Mouse (Mus musculus): ENCODE measurements around the gene Tprn.

Tprn gene

DNA sequence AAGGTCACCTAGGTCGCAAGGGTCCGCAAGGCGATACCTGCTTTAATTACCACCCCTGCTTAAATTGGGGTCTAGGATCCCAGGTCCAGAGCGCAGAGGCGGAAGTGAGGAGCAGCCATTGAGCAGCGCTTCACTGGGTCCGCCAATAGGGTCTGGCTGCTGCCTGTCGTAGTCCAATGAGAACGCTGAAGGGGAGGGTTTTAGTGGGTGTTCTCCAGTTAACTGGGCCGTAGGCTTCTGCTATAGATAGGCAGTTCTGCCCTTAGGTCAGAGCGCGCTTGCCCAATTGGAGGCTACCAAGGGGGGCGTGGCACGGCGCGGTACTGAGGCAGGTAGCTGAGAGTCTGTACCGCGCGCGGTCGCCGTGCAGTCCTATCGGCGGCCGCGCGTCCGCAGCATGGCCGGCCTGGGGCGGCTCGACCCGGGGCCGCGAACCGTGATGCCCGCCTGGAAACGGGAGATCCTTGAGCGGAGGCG, at the start of gene Tprn:
Gene Tprn (plus strand): TSS at position 328 of the 477 bp plus-strand sequence.
- DNase-seq (ENCODE audit: low spot score), result peak; percentile 90

GRCm38 (mm10) chr2:25213266-25213865, 49.1 kb upstream of the Tprn start:
- DNase-seq (ENCODE audit: low spot score), result no peak

GRCm38 (mm10) chr2:25214444-25214843, 48.0 kb upstream of the Tprn start, which contains the start of gene Stpg3:
Gene Stpg3 (minus strand): TSS chr2:25214637.
- DNase-seq (ENCODE audit: low spot score), result no peak

DNA sequence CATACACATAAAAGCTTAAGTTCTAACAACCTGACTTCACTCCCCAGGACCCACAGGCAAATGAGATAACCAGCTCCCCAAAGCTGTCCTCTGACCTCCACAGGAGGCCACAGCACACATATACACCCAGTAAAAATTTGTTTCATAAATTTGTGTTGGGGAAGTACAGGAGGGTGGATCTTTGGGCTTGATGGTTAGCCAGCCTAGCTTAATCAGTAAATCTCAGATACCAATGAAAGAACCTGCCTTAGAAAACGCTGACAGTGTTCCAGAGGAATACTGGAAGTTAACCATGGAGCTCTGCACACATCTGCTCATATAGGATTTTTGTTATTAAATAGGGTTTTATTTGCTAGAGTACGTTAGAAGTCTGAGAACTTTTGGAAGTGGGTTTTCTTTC, 44.8 kb upstream of the Tprn start:
- DNase-seq (ENCODE audit: low spot score), result no peak

DNA sequence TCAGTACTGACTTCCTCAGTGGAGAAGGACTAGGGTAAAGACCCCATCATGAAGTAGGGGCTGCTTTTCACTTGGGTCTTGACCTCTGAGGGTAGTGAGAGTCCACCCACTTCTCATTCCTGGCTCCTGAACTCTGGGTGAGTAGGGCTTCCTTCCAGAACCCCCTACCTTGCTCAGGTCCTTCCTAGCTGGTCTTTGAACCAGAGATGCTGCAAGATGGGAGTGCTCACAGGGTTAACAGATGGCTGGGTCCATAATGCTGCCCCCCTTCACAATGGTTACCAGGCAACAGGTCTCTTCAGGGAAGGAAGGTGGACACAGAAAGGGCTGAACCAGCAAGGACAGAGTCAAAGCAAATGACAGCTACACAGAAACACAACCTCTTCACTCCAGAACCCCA, 44.0 kb upstream of the Tprn start, which contains the start of gene Fam166a:
Gene Fam166a (plus strand): TSS at position 301 of the 400 bp plus-strand sequence.
- no peak for DNase-seq (ENCODE audit: low spot score)

DNA sequence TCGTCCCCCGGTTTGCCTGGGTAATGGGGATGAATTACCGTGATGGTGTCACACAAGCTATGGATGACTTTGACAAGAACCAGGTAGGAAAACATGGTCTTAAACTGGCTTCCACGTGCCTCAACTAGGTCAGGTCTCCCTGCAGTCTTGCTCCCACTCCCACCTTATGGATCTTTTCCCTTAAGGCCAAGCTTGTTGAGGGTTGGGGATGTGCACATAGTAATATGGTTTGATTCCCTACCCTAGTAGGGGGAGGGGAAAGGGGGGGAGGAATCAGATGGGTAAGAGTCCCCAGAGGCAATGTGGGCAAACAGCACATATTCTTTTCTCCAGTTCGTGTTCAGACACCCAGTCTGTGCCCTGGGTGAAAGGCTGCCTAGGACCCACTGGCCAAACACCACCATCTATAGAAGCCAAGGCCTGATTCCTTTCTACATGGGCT, 41.1 kb upstream of the Tprn start:
- no peak for DNase-seq (ENCODE audit: low spot score)

DNA sequence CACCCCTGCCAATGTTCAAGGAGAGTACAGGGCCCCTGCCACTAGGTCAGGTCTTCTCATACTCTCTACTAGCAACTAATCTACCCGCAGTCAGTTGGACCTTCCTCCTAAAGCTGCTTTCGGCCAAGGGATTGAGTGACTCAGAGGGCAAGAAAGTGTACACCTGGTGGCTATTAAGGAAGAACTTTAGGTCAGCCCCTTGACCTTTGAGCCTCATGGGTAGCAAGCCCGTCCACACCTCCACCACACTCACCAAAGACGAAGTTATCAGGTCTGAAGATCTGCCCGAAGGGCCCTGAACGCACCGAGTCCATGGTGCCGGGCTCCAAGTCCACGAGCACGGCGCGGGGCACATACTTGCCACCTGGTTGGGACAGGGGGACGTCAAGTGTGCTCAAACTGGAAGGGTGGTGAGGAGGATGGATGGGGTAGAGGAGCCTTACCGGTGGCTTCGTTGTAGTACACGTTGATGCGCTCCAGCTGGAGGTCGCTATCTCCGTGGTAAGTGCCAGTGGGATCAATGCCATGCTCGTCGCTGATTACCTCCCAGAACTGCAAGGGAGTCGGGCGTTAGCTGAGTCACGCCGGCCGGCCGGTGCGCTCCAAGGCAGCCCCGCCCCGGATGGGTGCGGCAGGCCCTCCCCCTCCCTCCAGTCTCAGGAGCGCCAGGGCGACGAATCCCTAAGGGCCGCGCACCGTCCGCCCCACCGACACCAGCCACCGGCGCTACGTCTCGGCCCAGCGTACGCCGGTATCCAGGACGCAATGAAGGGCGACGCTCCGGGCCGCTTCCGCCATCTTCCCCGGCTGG, 38.5 kb upstream of the Tprn start:
- DNase-seq (ENCODE audit: low spot score), result peak; percentile 87

- no peak for DNase-seq (ENCODE audit: low spot score)
Observed at GRCm38 (mm10) chr2:25224492-25224765, 38.0 kb upstream of the Tprn start, which contains the start of gene Tubb4b. Gene Tubb4b (minus strand): TSS chr2:25224702.

DNA sequence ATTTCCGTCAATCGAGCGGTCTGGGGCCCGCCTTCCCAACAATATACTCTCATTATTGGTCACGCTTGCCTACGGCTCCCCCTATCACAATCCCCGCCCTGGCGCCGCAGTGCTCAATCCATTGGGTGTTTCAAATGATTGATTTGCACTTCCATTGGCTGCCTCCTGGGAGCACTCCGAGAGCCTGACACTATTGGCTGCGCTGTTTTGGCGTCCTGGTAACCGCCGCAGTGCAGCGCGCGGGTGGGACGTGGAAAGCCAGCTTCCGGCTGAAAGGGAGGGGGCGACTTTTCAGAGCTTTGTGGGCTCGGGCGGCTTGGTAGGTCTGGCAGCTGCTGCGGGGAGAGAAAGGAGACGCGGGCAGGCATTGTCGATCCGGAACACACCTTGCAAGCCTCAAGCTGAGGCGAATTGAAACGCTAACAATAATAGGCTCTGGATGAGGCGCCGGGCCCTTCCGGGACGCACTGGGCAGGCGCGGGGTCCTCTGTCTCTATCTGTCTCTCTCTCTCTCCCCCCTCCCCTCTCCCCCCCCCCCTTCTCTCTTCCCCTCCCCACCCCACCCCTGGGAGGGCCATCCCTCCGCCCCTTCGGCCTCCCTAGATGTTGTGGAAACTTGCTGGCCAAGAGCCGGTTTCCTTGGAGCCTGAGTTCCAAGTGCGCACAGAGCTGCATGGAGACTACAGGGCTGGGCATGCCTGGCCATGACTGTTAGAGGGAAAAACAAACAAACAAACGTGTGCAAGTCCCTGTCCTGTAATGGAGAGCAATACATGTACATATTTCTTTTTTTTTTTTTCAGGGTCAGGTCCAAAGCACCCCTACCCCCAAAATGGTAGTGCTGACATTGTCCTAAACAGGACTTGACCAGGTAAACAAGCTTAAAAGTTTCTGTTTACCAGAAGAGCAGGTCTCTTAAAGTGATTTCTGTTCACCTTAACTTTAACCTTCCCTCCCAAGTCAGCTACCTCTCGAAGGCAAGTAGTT, 37.4 kb upstream of the Tprn start:
- DNase-seq (ENCODE audit: low spot score), result peak; percentile 96

DNA sequence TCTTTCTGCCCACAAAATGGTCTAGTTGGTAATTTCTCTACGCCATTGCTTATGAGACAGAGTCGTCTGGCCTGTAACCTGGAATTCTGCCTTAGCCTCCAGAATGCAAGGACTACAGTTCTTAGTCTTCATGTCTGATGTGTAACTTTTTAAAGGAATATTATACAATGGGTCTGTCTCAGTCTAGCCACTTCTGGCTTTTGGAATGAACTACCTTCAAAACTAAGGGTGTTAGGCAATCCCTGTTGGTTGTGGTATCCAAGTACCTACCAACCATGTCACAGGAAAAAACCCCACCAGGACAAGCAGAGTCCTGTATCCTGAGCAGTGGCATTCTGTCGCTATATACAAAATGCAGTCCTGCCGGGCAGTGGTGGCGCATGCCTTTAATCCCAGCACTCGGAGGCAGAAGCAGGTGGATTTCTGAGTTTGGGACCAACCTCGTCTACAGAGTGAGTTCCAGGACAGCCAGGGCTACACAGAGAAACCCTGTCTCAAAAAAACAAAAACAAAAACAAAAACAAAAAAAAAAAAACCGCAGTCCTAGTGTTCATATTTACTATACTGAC, 36.5 kb upstream of the Tprn start:
- no peak for DNase-seq (ENCODE audit: low spot score)

- no peak for DNase-seq (ENCODE audit: low spot score)
Observed at GRCm38 (mm10) chr2:25226864-25227263, 35.6 kb upstream of the Tprn start.

- no peak for DNase-seq (ENCODE audit: low spot score)
Observed at GRCm38 (mm10) chr2:25227406-25227805, 35.0 kb upstream of the Tprn start.

DNA sequence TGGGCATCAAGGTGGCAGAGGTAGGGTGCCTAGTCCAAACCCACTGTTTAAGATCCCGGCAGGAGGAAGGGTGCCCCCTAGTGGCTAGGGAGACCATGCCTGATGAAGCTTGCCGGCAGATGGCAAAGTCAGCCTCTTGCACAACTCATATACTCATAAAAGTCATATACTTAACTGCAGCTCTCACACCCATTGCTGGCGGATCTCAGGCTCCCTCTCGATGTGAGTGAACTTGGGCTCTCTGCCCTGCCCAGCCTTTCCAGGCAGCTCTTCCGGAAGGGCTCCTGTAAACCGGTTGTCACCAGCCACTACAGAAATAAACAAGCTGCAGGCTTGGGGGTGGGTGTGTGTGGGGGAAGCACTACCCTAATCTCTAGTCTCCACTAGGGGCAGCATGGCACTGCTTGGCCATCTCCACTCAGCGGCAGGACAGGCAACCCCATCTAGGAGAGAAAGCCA, 34.0 kb upstream of the Tprn start:
- DNase-seq (ENCODE audit: low spot score), result peak; percentile 80

- no peak for DNase-seq (ENCODE audit: low spot score)
Observed at GRCm38 (mm10) chr2:25228995-25229530, 33.4 kb upstream of the Tprn start.

GRCm38 (mm10) chr2:25229582-25229981, 32.8 kb upstream of the Tprn start:
- DNase-seq (ENCODE audit: low spot score), result no peak

DNA sequence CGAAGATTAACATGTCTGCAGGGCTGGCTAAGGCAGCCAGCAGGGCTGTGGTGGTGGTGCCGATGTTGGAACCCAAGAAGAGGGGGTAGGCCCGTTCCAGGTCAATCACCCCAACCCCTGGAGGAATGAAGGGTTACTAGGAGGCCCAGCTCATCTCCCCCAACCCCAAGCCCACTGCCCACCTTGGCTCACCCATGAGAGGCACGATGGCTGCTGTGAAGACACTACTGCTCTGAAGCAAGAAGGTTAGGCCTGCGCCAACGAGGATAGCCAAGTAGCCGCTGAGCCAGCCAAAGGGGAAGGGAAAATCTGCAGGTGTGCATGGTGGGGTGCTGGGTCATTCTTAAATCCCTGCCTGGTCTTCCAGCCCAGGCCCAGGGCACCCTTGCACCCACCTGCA, 31.8 kb upstream of the Tprn start:
- no peak for DNase-seq (ENCODE audit: low spot score)

DNA sequence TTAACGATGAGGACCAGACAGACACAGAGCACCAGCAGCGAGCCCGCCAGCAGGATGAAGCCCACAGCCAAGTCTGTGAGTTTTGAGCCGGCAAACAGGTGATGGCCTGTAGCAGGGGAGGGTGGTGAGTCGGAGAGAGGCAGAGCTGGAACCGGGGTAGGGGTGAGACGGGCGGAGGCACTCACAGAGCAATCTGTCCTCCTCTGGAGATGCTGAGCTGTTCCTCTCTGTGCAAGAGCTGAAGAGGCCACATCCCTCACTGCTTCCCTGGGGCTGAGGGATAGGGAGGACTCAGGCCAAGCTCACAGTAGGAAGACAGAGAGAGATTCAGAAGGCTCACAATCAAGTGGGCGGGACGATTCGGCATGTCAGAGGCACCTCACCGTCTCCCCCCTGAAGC, 31.4 kb upstream of the Tprn start:
- no peak for DNase-seq (ENCODE audit: low spot score)

GRCm38 (mm10) chr2:25233421-25233820, 29.0 kb upstream of the Tprn start:
- DNase-seq (ENCODE audit: low spot score), result no peak

- no peak for DNase-seq (ENCODE audit: low spot score)
Observed at GRCm38 (mm10) chr2:25234050-25234449, 28.4 kb upstream of the Tprn start, which contains the start of gene Slc34a3. Gene Slc34a3 (minus strand): TSS chr2:25234364.

DNA sequence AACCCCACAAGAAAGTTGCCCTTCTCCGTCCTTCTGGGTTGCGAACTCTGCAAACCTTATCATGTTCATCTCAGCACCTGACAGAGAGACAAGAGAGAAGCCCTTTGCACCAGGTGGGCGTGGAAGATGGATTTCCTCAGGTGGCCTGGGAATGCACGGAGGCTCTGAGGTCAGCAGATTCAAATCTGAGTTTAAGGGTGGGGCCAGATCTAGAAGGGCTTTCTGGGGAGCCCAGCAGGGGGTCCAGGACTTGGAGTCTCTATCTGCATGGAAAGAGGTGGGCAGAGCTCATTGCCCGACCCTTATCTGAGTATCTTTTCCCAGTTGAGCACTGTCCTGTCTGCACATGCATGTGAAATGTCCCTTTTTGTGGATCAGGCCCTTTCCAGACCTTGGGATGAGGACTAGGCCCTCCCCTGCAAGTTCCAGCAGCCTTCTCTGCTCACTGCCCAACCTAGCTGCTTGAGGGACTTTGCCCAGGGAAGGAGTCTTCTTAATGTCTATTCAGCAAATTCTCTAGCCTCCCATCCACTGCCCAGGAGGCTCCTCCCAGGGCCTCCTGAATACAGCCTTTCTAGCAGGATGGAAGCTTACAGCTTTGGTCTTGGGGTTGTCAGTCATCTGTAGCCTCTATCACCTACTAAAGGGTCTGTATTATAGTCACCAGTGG, 27.7 kb upstream of the Tprn start:
- no peak for DNase-seq (ENCODE audit: low spot score)

DNA sequence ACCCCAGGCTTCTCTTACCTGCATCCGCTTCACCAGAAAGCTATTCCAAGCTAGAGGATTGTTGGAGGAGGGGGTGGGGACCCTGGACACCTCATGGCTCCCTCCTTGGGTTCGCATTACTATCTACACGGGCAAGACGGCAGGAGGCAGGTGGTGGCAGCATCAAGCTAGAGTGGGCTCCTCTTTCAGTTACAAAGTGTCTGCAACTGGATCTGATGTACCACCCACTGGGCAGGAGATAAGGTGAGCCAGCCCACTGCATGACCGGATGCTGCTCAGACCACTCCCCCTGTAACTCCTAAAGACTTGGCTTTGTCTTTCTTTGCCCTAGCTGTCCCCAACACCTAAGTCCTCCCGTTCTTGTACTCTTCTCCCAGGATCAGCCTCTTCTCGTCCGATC, 25.8 kb upstream of the Tprn start, which contains the start of gene Rnf224:
Gene Rnf224 (minus strand): TSS at position 174 of the 400 bp plus-strand sequence.
- no peak for DNase-seq (ENCODE audit: low spot score)
